Mouse (Mus musculus) Patski (cell line): ENCODE data around the gene Cd7. TPM values are rescaled to one million over a fixed set of nuclear protein-coding genes. Genes with fewer than 3 reads are reported as not detected.

Experiments
- ATAC-seq: fragments of 100-300 bp; one replicate; pipeline ENCODE4 v1.8.0; 2021
- CTCF ChIA-PET: fragments of 350-600 bp; sonication (Branson Sonifier 250); formaldehyde crosslinking; loops from one replicate; lab custom pipeline; 2022; ENCODE audit warnings: inconsistent platforms; lab: Charles Lee
- POLR2A ChIA-PET: fragments of 350-600 bp; sonication (Branson Sonifier 250); formaldehyde crosslinking; loops from one replicate; lab custom pipeline; 2022; ENCODE audit warnings: antibody characterized with exemption, inconsistent platforms; lab: Charles Lee
- DNase-seq: peaks from one replicate; pipeline ENCODE4 v3.0.0-alpha.2; 2011; ENCODE audit warnings: low read depth, low spot score
- H3K27me3 ChIP-seq: fragments of 371-371 bp; one replicate; pipeline ENCODE4 v1.5.1; 2021
- CTCF ChIP-seq: fragments of 100-300 bp; IDR thresholded peaks from one replicate; pipeline ENCODE4 v1.5.1; 2021
- in situ Hi-C: fragments of 300-500 bp; cut with MboI; formaldehyde crosslinking; loops from 3 replicates; pipeline ENCODE4 v1.11.1; 2018; ENCODE audit warnings: low pct_unique_long_range_greater_than_20kb, mixed read lengths
- polyA plus RNA-seq: library from polyadenylated mRNA; unstranded; gene quantifications from one replicate; pipeline ENCODE4 v1.2.3, GENCODE M21; 2021

Gene Cd7
- polyA plus RNA-seq, 1 experiment from 2014 or later, result not detected

DNA sequence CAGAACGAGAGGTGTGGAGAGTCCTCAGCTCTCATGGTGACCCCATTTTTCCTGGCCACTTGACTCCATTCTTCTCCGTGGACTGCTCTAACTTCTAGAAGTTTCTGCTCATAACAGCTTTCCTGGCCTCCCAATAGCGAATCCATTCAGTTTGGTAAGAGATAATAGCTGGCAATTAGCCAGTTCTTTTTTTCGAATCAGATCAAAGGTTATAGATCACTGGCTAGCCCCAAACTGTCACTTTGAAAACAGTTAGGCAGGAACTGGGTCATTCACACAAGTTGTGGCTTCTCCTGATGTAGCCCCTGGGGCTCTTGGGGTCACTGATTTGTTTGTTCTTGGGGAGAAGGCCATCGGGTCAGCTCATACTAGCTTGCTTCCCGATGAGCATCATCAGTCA, 44.5 kb downstream of the Cd7 start:
- ChIA-PET POLR2A (no interaction called here), CTCF (no interaction called here)
- no peak for TF ChIP-seq CTCF
- DNase-seq (no peak), ATAC-seq (no peak)
- H3K27me3 ChIP-seq, result no peaks in the 10 kb centered on the region
- in situ Hi-C loops, result no loop called here

DNA sequence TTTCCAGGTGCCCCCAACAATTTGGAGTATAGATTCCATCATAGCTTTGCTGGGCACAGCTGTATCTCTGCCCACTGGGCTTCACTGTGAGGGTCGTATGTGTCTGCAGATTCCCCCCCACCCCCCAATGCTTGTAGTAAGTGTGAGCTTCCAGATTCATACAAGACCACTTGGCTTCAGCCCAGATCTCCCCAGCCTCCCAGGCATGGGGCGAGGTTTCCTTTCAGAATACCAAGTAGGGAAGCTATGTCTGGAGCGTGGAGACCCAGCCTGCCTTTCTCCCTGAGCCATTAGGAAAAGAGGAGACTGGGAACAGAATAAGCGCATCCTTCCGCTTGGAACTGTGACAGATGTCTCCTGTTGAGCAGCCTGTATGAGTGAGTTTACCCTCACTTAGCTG, 45.6 kb downstream of the Cd7 start:
- in situ Hi-C loops, result no loop called here
- TF ChIP-seq CTCF, result no peak
- no peaks in the 10 kb centered on the region for H3K27me3 ChIP-seq
- DNase-seq (no peak), ATAC-seq (no peak)
- ChIA-PET CTCF (no interaction called here), POLR2A (no interaction called here)

DNA sequence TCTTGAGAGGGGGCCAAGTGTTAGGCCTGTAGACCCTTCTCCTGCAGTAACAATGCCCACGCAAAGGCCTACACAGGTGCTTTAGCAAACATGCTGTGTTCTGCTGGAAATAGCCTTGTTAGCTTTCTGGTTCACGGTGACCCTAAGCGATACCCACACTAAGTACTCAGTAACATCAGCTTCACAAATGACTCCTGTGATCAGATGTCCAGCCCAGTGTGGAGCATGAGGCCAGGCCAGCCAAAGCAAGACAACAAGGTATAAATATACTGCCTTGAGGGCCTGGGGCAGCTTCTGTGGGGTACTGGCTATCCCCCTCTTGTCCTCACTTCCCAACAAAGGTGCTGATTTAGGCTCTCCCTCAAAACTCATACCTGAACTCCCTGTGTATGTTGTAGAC, 46.1 kb downstream of the Cd7 start:
- no peak for DNase-seq
- no peak for TF ChIP-seq CTCF
- in situ Hi-C loops, result no loop called here
- no peak for ATAC-seq
- ChIA-PET POLR2A (no interaction called here), CTCF (interaction anchor here (1.4 kb wide), 1 partner anchor 10 kb away, joined by 3 read pairs; no protein-coding TSS in a partner anchor)
- no peaks in the 10 kb centered on the region for H3K27me3 ChIP-seq

DNA sequence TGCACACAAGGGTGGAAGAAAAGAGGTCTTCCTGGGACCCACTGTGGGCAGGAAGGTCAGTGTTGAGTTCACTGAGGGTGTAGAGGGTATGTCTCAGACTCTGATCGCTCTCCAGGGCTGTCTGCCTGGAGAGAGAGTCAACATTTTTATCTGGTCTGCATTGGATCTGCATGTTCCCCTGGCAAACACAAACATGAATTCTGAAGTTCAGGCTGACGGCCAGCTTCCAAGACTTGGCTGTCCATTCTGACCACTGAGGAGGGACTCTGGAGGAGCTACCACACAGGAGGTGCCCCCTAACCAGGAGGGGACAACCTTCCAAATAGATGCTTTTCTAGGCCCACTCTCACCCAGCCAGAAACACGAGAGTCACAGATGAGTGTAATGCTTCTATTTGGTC, 47.4 kb downstream of the Cd7 start:
- in situ Hi-C loops, result no loop called here
- CTCF ChIA-PET, result interaction anchor here (0.9 to 1.4 kb wide), 2 partner anchors 9 to 134 kb away, joined by 3 read pairs; no protein-coding TSS in a partner anchor
- no peaks in the 10 kb centered on the region for H3K27me3 ChIP-seq
- ATAC-seq (no peak), DNase-seq (no peak)
- POLR2A ChIA-PET, result interaction anchor here (1.7 kb wide), 1 partner anchor 45 kb away, joined by 3 read pairs; no protein-coding TSS in a partner anchor
- TF ChIP-seq CTCF, result no peak

DNA sequence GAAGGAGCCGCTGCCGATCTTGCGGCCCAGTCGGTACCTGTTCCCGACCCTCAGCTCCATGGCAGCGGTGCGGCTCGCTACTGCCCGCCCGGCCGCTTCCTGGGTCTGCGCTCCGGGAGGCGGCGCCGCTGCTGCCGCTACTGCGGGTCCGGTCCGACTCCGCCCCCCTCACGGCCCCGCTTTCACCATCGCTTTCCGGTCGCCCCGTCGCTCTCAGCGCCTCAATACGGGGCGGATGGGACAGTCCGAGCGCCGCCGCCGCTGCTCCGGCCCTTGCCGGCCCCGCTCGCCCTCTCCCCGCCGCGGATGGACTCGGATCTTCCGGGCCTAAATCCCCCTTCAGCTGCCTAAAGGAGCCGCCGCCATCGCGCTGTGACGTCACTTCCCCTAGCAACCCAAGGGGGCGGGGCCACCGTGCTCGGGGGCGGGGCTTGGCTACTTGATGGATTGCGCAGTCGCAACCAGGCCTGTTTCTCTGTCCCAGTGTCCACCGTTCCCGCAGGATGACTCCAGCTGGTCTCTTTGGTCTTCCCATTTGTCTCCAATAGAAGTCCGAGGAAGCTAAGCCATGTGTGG, 48.2 kb downstream of the Cd7 start, which contains the start of gene Csnk1d:
Gene Csnk1d, minus strand, starts transcription at position 380 of the 576 bp plus-strand sequence.
- ChIA-PET CTCF (interaction anchor here (0.9 kb wide), 1 partner anchor 135 kb away, joined by 3 read pairs; no protein-coding TSS in a partner anchor), POLR2A (interaction anchor here (1.7 kb wide), 1 partner anchor 45 kb away, joined by 3 read pairs; no protein-coding TSS in a partner anchor)
- no peak for TF ChIP-seq CTCF
- ATAC-seq (peak; percentile 68), DNase-seq (peak; percentile 66)
- no peaks in the 10 kb centered on the region for H3K27me3 ChIP-seq
- in situ Hi-C loops, result no loop called here

DNA sequence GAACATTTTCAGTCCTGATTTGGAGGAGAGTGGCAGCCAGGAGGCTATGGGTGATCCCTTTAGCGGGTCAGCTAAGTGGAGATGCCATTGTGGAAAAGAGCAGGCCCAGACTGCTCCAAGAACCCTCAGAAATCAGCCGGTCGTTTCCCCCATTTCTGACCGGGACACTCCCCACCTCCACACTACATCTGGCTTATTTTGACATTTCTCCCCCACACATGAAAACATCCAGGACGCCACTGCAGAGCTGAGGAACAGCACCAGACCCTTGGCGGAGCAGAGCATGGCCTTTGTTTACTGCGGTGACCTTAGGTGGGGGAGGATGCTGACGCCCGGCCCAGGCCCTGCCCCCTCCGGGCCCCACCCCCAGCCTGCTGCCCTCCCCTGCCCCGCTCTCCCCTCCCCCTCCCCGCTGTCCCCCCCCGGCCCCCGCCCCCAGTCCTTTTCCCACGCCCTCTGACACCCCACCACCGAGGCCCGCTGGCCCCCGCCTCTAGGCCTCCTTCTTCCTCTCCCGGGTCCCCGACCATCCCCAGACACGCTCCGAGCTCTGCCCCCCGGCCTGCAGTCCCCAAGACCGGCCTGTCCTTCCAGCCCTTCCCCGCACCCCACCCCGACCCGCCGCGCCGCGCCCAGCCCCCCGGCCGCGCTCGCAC, 49.0 kb downstream of the Cd7 start:
- no peak for TF ChIP-seq CTCF
- in situ Hi-C loops, result no loop called here
- DNase-seq (no peak), ATAC-seq (peak; percentile 15)
- ChIA-PET CTCF (no interaction called here), POLR2A (interaction anchor here (1.7 kb wide), 1 partner anchor 44 kb away, joined by 3 read pairs; no protein-coding TSS in a partner anchor)
- no peaks in the 10 kb centered on the region for H3K27me3 ChIP-seq

DNA sequence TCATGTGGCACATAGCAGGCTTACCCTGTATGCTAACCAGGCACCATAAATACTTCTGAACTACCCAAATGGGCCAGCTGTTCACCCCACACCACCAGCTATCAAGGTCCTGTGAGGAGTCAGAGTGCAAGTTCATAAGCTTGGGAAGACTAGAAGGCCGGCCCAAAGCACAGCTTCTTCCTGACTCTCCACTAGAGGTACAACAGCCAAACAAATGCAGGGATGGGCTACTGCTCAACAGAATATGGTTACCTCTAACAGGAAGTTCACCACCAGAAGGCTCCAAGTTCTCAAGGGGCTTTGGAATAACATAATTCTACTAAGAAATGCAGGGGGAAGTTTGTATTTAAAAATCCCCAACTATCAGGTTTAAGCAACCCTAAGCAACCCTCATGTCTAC, 49.7 kb downstream of the Cd7 start:
- ChIA-PET POLR2A (no interaction called here), CTCF (no interaction called here)
- H3K27me3 ChIP-seq, result no peaks in the 10 kb centered on the region
- DNase-seq (no peak), ATAC-seq (no peak)
- no peak for TF ChIP-seq CTCF
- in situ Hi-C loops, result no loop called here

DNA sequence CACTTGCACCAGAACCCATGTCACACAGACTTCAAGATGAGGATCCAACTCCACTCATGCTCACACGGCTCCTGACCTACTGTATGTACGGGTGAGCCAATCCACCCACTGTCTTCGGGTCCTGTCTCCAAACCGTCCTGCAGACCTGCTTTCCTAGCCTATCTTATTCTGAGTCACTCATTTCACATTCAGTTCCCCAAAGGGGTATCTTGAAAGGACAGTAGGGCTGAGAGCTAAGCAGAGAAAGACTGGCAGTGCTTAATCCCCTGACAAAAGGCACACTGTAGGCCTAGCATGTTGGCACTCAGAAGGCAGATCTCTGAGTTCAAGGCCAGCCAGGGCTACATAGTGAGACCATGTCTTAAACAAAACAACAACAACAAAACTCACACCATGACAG, 50.8 kb downstream of the Cd7 start:
- no peaks in the 10 kb centered on the region for H3K27me3 ChIP-seq
- TF ChIP-seq CTCF, result no peak
- ChIA-PET POLR2A (no interaction called here), CTCF (no interaction called here)
- no peak for ATAC-seq
- DNase-seq, result no peak
- in situ Hi-C loops, result no loop called here

DNA sequence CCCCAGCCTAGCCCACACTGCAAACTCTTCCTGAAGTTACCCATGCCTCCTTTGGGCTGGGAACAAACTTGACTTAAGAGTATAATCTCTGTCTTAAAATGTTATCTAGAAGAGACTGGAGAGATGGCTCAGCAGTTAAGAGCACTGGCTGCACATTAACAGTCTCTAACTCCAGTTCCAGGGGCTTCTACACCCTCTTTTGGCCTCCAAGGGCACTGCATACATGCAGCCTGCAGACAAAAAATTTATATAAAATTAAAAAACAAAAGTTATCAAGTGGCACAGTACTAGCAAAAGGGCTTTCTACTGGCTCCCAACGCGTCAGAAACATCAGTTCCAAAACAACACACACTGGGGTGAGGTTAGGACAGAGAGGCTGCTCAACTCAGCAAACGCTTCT, 51.6 kb downstream of the Cd7 start:
- in situ Hi-C loops, result no loop called here
- CTCF ChIA-PET, result no interaction called here
- no peak for TF ChIP-seq CTCF
- POLR2A ChIA-PET, result no interaction called here
- DNase-seq (no peak), ATAC-seq (no peak)
- no peaks in the 10 kb centered on the region for H3K27me3 ChIP-seq

Other genes starting within 250 kb of the Cd7 start
- gene Dus1l, start 243.0 kb downstream of the Cd7 start, polyA plus RNA-seq, result 46.0 TPM
- 139 TPM for gene Fasn, start 214.9 kb downstream of the Cd7 start, polyA plus RNA-seq
- gene Ccdc57, start 106.5 kb downstream of the Cd7 start, polyA plus RNA-seq, result 8.4 TPM
- 0.39 TPM for gene Slc16a3, start 90.9 kb downstream of the Cd7 start, polyA plus RNA-seq
- gene Csnk1d, start 48.1 kb downstream of the Cd7 start, polyA plus RNA-seq, result 144 TPM
- gene Sectm1b, start 24.2 kb upstream of the Cd7 start, polyA plus RNA-seq, result 1.9 TPM
- gene Sectm1a, start 41.8 kb upstream of the Cd7 start, polyA plus RNA-seq, result 0.13 TPM
- not detected for gene Tex19.2, start 79.3 kb upstream of the Cd7 start, polyA plus RNA-seq
- gene Tex19.1, start 106.7 kb upstream of the Cd7 start, polyA plus RNA-seq, result not detected
- not detected for gene Uts2r, start 120.9 kb upstream of the Cd7 start, polyA plus RNA-seq
- gene Hexdc, start 165.0 kb upstream of the Cd7 start, polyA plus RNA-seq, result 16.5 TPM
- gene Ogfod3, start 165.3 kb upstream of the Cd7 start, polyA plus RNA-seq, result 15.2 TPM
- 33.3 TPM for gene Cybc1, start 189.9 kb upstream of the Cd7 start, polyA plus RNA-seq
- gene Narf, start 197.8 kb upstream of the Cd7 start, polyA plus RNA-seq, result 26.3 TPM
- 50.5 TPM for gene Foxk2, start 220.6 kb upstream of the Cd7 start, polyA plus RNA-seq